Mouse (Mus musculus) myocyte (in vitro differentiated cells): Measurements from ENCODE around the gene Rps12-ps3. TPM values are rescaled to one million over a fixed set of nuclear protein-coding genes. Genes with fewer than 3 reads are reported as not detected.

Experiments
- H3K27me3 ChIP-seq: one replicate; pipeline ENCODE4 v1.6.1; 2011; ENCODE audit not compliant: control insufficient read depth, insufficient read depth, insufficient read length
- H3K36me3 ChIP-seq: one replicate; pipeline ENCODE4 v1.6.1; 2011; ENCODE audit not compliant: control insufficient read depth, insufficient read depth
- H3K4me2 ChIP-seq: one replicate; pipeline ENCODE4 v1.6.1; 2011; ENCODE audit warnings: low read depth, control low read depth
- H3K4me3 ChIP-seq: one replicate; pipeline ENCODE4 v1.5.1; 2011; ENCODE audit warnings: mild to moderate bottlenecking, control low read depth, moderate library complexity
- H3K79me2 ChIP-seq: one replicate; pipeline ENCODE4 v1.6.1; 2011; ENCODE audit not compliant: control insufficient read depth, insufficient read depth
- H3ac ChIP-seq: one replicate; pipeline ENCODE4 v1.6.1; 2011; ENCODE audit not compliant: control insufficient read depth, insufficient read length
- CEBPB ChIP-seq: IDR thresholded peaks from 2 replicates; pipeline ENCODE4 v1.6.1; 2011; ENCODE audit warnings: mild to moderate bottlenecking, moderate library complexity; ENCODE audit not compliant: poor library complexity, insufficient read depth, severe bottlenecking
- E2F4 ChIP-seq: IDR thresholded peaks from one replicate; pipeline ENCODE4 v1.6.1; 2011; ENCODE audit warnings: mild to moderate bottlenecking, control low read depth, moderate library complexity; ENCODE audit not compliant: insufficient read depth
- MAX ChIP-seq: IDR thresholded peaks from one replicate; pipeline ENCODE4 v1.6.1; 2011; ENCODE audit warnings: low read depth, mild to moderate bottlenecking, control low read depth
- MYOD1 ChIP-seq, 3 experiments: IDR thresholded peaks; one replicate each; pipeline ENCODE4 v1.6.1; 2011; ENCODE audit warnings: control low read depth in 2 of 3, low read depth in 2 of 3, mild to moderate bottlenecking in 2 of 3, moderate library complexity in 1 of 3; ENCODE audit not compliant: insufficient read length in 2 of 3, control insufficient read depth in 1 of 3
- MYOG ChIP-seq, 3 experiments: IDR thresholded peaks; one replicate each; pipeline ENCODE4 v1.6.1; 2011; ENCODE audit warnings: control low read depth in 2 of 3, low read depth in 2 of 3, mild to moderate bottlenecking in 2 of 3; ENCODE audit not compliant: insufficient read length in 2 of 3, control insufficient read depth in 1 of 3, insufficient read depth in 1 of 3
- POLR2A ChIP-seq: IDR thresholded peaks from one replicate; pipeline ENCODE4 v1.6.1; 2011; ENCODE audit warnings: low read depth, mild to moderate bottlenecking, control low read depth, moderate library complexity; ENCODE audit not compliant: insufficient read length
- POLR2AphosphoS2 ChIP-seq: IDR thresholded peaks from one replicate; pipeline ENCODE4 v1.6.1; 2011; ENCODE audit warnings: low read depth, control low read depth; ENCODE audit not compliant: insufficient read length
- REST ChIP-seq: IDR thresholded peaks from one replicate; pipeline ENCODE4 v1.6.1; 2011; ENCODE audit warnings: mild to moderate bottlenecking, control low read depth, moderate library complexity; ENCODE audit not compliant: insufficient read depth, insufficient read length
- SRF ChIP-seq: IDR thresholded peaks from one replicate; pipeline ENCODE4 v1.6.1; 2011; ENCODE audit warnings: low read depth; ENCODE audit not compliant: control insufficient read depth, insufficient read length
- TCF12 ChIP-seq: IDR thresholded peaks from one replicate; pipeline ENCODE4 v1.6.1; 2011; ENCODE audit warnings: mild to moderate bottlenecking, control low read depth; ENCODE audit not compliant: poor library complexity, insufficient read depth, severe bottlenecking
- TCF3 ChIP-seq: IDR thresholded peaks from one replicate; pipeline ENCODE4 v1.6.1; 2011; ENCODE audit warnings: low read depth, control low read depth; ENCODE audit not compliant: insufficient read length
- USF1 ChIP-seq: IDR thresholded peaks from one replicate; pipeline ENCODE4 v1.6.1; 2011; ENCODE audit warnings: low read depth, mild to moderate bottlenecking, control low read depth, moderate library complexity
- polyA plus RNA-seq: library from polyadenylated mRNA; unstranded; fragments of >200 nt; fragmentation: generic; extraction: Trizol; gene quantifications from one replicate; pipeline ENCODE4 v1.2.1, GENCODE M21; 2012; ENCODE audit warnings: missing spikeins

Rps12-ps3 gene
- polyA plus RNA-seq, 1 experiment = 700 TPM

DNA sequence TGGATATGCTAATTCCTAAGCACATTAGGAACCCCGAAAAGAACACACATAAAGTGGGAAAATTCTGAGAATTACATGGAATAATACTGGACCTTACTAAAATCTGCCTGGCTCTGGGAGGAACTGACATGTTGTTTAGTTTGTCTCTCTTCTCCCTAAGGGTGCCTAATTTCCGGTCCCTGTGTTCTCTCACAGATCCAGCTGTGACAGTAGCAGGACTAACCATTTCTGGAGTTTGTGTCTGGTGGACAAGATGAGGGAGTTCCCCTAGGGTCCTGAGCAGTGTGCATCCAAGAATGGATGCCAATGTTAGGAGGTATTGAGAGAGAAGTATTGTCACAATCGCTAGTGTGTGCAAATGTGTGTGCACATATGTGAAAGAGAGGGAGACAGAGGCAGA, 34.3 kb downstream of the Rps12-ps3 start:
- no peak overlapping the region for H3ac ChIP-seq
- no peak overlapping the region for H3K4me3 ChIP-seq
- peaks cover 24% of the 10 kb centered on the region for H3K27me3 ChIP-seq
- no peak overlapping the region for H3K4me2 ChIP-seq
- no peaks in the 10 kb centered on the region for H3K36me3 ChIP-seq
- no peak for TF ChIP-seq MAX
- TF ChIP-seq USF1 = no peak
- H3K79me2 ChIP-seq = no peaks in the 10 kb centered on the region

DNA sequence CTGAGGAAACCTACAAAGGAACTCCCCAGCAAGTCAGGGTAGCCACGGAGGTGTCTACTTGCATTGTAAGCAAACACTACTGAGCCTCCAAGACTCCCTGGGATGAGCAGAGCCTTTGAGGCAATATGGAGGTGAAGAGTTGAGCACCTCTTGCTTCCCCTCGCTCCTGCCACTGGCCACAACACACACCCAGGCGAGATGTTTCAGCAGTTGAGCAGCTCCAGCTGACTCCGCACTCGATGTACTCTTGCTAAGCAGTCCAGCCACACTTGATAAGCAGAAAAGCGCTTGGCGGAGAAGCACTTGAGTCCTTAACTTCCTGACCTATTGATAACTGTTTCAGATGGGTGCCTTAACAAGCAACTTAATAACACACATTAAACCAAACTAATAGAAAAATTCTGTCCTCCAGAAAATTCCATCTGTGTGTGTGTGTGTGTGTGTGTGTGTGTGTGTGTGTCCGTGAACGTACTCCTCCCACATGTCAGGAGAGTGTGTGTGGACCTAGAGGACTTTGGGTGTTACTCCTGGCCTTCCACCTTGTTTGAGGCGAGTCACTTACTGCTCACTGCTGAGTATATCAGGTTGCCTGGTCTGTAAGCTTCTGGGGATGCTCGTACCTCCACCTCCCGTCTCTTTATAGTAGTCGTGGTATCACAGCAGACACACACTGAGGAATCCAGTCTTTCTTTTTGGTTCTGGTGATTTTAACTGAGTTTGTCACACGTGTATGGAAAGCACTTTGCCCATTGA, 34.9 kb downstream of the Rps12-ps3 start:
- no peak overlapping the region for H3K4me2 ChIP-seq

DNA sequence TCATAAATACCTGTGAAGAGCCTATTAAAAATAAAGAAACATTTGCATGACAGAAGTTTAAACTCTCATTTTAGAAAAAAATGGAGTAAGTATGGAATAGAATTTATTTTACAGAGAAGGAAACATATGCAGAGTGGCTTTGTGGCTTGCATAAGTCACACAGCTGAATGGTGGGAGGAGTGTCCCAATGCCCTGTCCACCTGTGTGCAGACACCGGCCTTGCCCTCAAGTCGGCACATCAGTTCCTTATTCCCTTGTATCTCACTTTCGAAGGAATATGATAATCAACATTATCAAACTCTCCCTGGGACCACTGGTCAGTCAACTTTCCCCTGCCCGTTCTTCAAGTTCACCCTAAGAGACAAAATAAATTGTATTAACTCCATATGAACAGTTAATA, 35.8 kb downstream of the Rps12-ps3 start:
- H3ac ChIP-seq = no peak overlapping the region
- H3K4me2 ChIP-seq = no peak overlapping the region
- H3K79me2 ChIP-seq = no peaks in the 10 kb centered on the region
- H3K36me3 ChIP-seq = no peaks in the 10 kb centered on the region
- H3K4me3 ChIP-seq = no peak overlapping the region
- H3K27me3 ChIP-seq = peaks cover 21% of the 10 kb centered on the region
- TF ChIP-seq MYOG (IDR thresholded peaks at IDR 0.05; ENCODE audit: control insufficient read depth in 1 of 3, insufficient read depth in 1 of 3, insufficient read length in 2 of 3, low read depth in 2 of 3) (no peak), MAX (no peak), MYOD1 (IDR thresholded peaks at IDR 0.05; ENCODE audit: control insufficient read depth in 1 of 3, insufficient read length in 2 of 3, low read depth in 2 of 3) (no peak), USF1 (no peak), REST (no peak), SRF (no peak), TCF3 (no peak), POLR2A (no peak), CEBPB (no peak)

More for the DNA sequence above, 34.9 kb downstream of the Rps12-ps3 start:
- no peak overlapping the region for H3K4me3 ChIP-seq
- H3ac ChIP-seq = no peak overlapping the region
- H3K27me3 ChIP-seq = peaks cover 24% of the 10 kb centered on the region
- TF ChIP-seq POLR2A = no peak
- no peak for TF ChIP-seq USF1
- no peak for TF ChIP-seq CEBPB
- no peak for TF ChIP-seq POLR2AphosphoS2
- TF ChIP-seq TCF3 = no peak
- TF ChIP-seq MAX = no peak
- H3K36me3 ChIP-seq = no peaks in the 10 kb centered on the region
- H3K79me2 ChIP-seq = no peaks in the 10 kb centered on the region

DNA sequence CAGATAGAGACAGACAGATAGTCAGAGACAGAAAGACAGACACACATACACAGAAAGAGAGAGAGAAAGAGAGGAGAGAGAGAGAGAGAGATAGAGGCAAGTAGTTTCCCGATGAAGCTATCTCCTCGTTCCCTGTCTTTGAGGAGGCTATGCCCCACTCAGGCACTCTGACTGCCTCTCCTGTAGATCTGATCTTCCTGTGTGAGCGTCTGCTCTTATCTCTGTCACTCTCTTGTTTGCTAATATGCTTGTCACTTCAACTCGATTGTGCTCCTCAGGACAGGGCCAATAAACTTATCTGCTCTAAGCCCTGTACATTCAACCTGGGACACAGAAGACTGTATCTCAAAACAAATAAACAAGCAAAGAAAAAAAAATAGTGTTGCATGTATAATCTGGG, 37.1 kb downstream of the Rps12-ps3 start:
- Histone ChIP-seq H3K4me3 (no peak overlapping the region), H3K4me2 (no peak overlapping the region), H3K79me2 (no peaks in the 10 kb centered on the region), H3K27me3 (peaks cover 9% of the 10 kb centered on the region), H3K36me3 (no peaks in the 10 kb centered on the region), H3ac (no peak overlapping the region)
- TF ChIP-seq CEBPB (no peak), MYOD1 (IDR thresholded peaks at IDR 0.05; ENCODE audit: control insufficient read depth in 1 of 3, insufficient read length in 2 of 3, low read depth in 2 of 3) (no peak), TCF3 (no peak), REST (no peak), MAX (no peak), TCF12 (no peak), POLR2A (no peak), USF1 (no peak), POLR2AphosphoS2 (no peak), E2F4 (no peak), SRF (no peak), MYOG (IDR thresholded peaks at IDR 0.05; ENCODE audit: control insufficient read depth in 1 of 3, insufficient read depth in 1 of 3, insufficient read length in 2 of 3, low read depth in 2 of 3) (no peak)

DNA sequence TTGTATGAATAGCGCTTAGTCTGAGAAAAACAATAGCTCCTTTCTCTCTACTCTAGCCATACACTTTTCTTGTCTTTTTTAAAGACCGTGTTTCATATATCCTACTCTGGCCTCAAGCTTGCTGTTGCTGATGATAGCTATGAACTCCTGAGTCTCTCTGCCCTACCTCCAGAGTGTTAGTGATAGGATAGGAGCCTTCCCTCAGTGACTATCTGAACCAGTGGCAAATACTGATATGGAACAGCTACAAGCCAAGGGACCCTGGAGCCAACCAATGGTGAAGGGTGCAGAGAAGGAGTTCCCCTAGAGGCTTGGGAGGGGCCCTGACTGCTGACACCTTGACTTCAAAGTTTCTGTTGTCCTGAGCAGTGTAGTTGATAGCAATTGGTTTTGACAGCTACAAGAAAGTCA, 38.4 kb downstream of the Rps12-ps3 start:
- TF ChIP-seq CEBPB (no peak), MYOD1 (IDR thresholded peaks at IDR 0.05; ENCODE audit: control insufficient read depth in 1 of 3, insufficient read length in 2 of 3, low read depth in 2 of 3) (no peak), TCF3 (no peak), E2F4 (no peak)
- Histone ChIP-seq H3K4me3 (no peak overlapping the region), H3K79me2 (no peaks in the 10 kb centered on the region), H3K36me3 (no peaks in the 10 kb centered on the region), H3K27me3 (peaks cover 9% of the 10 kb centered on the region), H3ac (no peak overlapping the region), H3K4me2 (no peak overlapping the region)

DNA sequence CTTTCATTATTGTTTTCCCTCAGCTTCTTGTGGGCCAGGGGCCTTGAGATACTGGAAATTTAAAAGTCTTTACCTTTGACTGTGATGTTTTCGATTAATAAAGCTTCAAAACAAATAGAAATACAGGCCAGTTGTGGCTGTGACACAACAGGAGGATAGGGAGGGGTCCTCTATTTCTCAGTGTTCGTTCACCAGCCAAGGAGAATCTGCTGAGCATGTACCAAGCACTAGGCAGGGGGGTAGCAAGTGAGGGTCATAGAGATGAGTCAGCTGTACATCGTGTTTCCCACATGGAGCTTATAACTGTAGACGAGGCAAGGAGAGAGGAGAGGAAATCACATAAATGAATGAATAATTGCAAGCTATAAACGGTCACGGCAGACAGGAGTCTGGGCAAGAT, 40.6 kb downstream of the Rps12-ps3 start:
- TF ChIP-seq POLR2AphosphoS2 (no peak), USF1 (no peak), POLR2A (no peak), E2F4 (no peak), TCF12 (no peak), MAX (no peak), MYOD1 (IDR thresholded peaks at IDR 0.05; ENCODE audit: control insufficient read depth in 1 of 3, insufficient read length in 2 of 3, low read depth in 2 of 3) (no peak)

More for the DNA sequence above, 40.6 kb downstream of the Rps12-ps3 start:
- H3K4me2 ChIP-seq = no peak overlapping the region
- H3K79me2 ChIP-seq = no peaks in the 10 kb centered on the region
- H3K27me3 ChIP-seq = no peaks in the 10 kb centered on the region
- H3K4me3 ChIP-seq = no peak overlapping the region
- H3ac ChIP-seq = no peak overlapping the region
- H3K36me3 ChIP-seq = no peaks in the 10 kb centered on the region
